Mouse (Mus musculus): ENCODE results near the gene Dab1. TPM values are rescaled to one million over a fixed set of nuclear protein-coding genes. Genes with fewer than 3 reads are reported as not detected.
A peak's percentile ranks its signal among the peaks of the same experiment; 100 is the strongest.

Dab1 gene
- polyA plus RNA-seq, 1 experiment = 56.8 TPM

DNA sequence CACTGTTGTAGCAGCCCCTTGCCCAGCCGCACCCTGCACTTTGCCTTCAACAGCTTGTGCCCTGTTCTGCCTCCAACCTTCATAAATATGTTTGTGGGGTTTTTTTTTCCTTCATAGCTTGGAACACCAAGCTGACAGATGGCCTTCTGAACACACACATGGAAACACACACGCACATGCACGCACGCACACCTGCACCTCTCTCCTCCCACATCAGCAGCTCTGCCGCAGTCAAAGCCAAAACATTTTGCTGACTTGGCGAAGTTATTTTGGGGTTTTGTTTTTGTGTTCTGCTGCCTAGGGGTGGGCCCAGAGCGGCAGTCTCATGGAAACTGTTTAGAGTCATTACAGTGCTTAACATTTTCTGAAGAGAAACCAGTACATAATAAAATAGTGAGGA, 1071.9 kb downstream of the Dab1 start:
- DNase-seq (ENCODE audit: extremely low spot score in 1 of 2, low spot score in 1 of 2) = peak in 1 of 2 experiments; percentile 50

DNA sequence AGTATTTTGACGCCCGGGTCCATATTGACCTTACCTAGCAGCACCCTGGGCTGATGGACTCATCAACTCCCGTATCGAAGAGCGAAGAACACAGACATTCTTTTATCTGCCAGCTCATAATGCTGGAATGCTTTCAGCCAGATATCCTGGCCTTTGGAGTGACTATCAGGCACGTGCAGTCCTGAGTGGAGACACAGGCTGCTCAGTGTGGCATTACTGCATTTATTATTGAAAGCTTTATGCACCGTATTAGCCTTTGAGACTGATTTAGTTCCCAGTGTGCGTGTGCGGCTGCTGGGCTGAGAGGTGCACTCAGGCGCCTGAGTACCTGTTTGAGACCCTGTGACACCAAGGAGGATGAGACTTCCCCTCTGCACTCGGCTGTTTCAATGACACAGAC, 1075.0 kb downstream of the Dab1 start:
- no peak for DNase-seq (ENCODE audit: extremely low spot score in 1 of 2, low spot score in 1 of 2)

DNA sequence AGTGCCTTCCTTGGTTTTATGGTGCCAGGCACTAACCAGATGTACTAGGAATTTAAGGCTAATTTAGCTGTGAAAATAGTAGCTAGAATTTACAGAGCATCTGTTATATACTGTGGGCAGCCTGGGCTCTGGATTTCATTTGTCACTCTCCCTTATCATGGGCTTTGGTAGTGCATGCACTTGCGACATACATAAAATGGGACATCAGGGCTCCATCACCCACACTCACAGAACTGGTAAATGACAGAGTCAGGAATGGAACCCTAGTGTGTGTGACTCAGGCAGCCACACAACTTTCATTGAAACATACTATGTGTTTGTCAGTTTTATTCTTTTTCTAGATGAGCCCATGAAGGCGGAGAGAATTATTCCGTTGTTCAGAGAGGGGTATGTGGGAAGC, 1077.4 kb downstream of the Dab1 start:
- peak in 1 of 2 experiments; percentile 36 for DNase-seq (ENCODE audit: extremely low spot score in 1 of 2, low spot score in 1 of 2)

DNA sequence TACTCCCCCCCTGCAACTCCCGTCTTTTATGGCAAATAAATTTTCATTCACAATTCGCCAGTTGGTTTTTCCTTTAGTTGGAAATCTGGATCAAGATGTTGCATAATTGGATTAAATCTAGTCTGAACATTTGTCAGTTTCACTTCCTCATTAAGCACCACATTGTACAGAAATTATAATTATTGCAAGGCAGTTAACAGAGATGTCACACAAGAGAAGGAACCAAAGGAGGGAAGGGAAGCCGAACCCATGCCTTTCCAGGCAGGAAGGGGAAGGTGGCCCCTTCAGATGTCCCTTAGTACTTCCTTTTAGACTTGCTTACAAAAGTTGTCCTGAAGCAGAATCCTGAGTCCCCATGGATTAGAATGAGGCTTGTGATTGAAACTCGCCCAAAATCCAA, 1078.5 kb downstream of the Dab1 start:
- no peak for DNase-seq (ENCODE audit: extremely low spot score in 1 of 2, low spot score in 1 of 2)

DNA sequence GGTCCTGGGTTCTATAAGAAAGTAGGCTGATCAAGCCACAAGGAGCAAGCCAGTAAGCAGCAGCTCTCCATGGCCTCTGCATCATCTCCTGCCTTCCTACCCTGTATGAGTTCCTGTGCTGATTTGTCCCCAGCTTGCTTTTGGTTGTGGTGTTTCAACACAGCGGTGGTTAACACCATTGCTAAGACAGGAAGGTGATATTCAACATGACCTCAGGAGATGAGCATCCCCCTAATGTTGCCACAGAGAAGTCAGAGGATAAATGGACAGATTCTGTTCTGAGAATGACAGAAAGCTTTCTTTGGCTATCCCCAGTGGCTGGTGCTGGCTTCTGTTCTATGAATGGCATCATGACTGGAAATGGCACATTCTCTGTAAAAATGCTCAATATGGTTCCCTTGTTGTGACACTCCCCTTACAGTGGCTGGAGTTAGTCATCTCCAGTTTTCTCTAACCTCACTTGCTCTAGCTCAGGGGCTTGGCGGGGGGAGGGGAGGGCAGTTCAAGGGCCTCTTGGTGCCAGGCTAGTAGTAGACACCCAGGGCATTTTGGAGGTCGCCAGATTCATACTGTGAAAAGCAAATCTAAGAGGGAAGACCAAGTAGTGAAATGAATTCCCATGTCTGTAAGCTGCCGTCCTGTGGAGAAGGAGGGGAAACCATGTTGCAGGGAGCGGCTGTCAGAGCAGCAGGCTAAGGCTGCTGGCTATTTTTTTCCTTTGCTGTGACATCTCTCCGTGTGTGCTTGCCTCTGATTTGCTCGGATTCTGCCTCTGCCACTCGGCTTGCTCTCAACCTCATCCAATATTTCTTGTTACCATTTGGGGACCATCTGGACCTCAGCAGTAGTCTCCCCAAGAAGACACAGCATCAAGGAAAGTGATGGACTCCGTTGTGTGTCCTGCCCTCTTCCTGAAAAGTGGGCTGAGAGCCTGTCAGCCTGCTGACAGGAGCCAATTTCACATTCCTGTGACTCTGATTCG, 1086.8 kb downstream of the Dab1 start:
- DNase-seq (ENCODE audit: extremely low spot score in 1 of 2, low spot score in 1 of 2) = no peak

DNA sequence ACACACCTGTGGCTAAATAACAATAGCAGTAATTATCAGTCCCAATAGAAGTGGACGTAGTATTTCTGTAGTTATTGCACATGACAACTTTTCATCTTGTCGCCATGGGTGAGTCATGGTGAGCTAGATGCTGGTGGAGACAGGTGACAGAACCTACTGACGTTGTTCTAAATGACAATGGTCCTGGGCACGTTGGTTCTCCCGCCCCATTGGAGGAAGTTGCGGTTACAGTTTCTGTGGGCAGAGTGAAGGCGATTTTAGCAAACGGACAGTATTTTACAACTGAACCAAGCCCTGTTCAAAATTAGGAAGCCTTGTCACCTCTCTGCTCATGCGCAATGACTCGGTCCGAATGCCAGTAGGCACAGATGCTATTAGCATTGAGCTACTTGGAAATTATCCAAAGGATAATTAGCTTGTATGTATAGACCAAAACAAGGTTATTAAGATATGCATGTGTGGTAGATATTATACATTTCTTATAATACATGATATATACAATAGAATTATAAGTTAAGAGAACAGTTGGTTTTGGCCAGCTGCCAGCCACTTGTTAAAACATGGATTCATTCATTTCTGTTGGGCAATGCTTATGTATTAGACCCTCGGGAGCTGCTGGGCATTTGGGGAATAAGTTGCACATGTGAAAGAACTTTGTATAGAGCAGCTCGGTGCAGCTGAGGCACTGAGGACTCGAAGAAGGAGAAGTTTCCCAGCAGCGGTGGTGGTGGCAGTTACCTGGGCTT, 1093.4 kb downstream of the Dab1 start:
- no peak for DNase-seq (ENCODE audit: extremely low spot score in 1 of 2, low spot score in 1 of 2)

DNA sequence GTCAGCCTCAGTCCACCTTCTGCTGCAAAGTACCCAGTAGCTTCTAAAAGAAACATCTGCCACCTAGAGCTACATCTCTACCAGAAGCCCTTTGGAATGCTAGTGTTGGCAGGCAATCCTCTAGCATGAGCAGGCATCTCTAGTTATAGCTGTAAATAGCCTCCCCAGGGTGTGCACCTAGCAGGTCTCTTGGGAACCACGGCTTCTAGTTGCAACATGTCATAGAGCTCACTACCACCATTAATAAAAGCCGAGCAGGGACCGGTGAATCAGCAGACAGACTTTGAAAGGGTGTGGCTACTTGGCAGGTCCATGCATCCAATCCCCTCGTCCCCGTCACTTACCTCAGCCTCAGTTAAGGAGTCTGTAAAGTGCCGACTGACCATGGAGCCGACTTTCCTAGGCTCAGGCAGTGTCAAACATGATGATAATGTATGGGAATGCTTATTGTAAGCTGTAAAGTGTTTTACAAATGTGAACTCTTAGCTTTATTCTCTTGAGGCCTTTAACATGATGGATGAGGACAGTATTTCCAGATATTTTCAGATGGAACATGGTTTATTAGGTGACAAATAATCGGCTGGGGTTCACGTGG, 1095.9 kb downstream of the Dab1 start:
- DNase-seq (ENCODE audit: extremely low spot score in 1 of 2, low spot score in 1 of 2) = no peak

DNA sequence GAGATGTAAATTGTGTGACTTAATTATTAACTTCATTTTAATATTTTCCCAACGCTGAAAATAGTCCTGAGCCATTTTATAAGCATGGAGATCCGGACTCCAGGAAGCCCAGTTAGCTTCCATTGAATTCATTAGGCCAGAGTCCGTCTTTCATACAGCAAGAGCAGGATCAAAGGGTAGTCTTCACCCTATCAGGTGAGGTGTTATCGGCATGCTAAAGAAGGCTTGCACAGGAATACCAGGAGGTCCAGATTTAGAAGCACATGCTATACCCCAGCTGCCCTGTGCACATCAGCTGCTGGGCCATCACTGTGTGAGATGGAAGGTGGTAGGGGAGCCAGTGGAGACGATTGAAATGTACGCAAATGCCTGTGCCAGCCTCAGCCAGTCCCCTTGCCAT, 1096.7 kb downstream of the Dab1 start:
- DNase-seq (ENCODE audit: extremely low spot score in 1 of 2, low spot score in 1 of 2) = no peak

DNA sequence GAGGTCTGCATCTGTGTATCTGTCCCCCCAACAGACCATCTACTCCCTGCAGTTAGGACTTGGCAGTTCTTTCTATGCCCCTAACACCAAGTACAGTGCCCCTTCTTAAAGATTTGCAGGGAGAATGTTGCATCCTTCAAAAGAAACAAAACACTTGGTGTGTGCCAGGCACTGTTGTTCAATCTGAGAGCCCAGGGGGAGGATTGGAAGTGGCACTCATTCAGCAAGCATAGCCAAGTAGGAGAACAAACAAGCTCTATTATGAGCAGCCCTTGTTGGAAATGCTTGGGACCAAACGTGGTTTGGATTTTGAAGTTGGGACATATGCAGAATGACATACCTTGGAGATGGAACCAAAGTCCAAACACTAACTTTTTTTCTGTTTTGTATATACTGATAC, 1097.3 kb downstream of the Dab1 start:
- peak in 1 of 2 experiments; percentile 28 for DNase-seq (ENCODE audit: extremely low spot score in 1 of 2, low spot score in 1 of 2)

DNA sequence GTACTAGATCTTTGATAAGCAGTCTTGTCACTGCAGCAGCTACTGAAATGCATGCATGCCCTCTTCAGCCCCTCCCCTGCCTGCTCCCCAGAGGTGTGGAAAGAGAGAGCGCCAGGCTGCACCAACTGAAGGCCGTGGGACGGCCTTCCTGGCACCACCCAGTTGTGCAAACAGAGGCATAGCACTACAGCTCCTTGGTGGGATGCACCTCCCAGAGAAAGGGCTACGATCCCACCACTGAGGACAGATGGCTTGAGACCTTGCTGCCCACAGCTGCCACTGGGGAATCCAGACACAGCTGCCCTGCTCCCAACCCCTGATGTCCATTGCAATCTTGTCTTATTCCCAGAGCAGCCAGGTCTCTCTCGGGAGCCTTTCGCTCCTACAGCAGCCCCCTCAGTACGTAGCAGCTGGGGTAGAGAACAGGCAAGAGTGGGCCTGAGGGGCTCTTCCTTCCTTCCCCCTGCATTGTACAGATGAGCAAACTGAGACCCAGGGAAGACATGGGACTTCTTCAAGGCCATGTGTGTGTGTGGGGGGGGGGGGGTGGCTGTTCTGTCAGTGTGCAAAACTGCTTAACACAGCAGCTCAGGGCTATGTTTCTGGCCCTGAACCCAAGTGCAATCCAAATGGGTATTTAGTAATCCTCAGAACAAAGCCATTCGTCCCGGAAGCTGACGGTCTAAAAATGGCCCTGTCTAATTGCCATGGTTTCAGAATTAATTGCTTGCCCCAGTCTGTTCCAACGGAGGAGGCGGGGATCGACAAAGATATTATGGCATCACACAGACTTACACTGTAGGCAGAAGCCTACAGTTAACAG, 1100.0 kb downstream of the Dab1 start:
- DNase-seq (ENCODE audit: extremely low spot score in 1 of 2, low spot score in 1 of 2) = peak; percentile 54 to 70

DNA sequence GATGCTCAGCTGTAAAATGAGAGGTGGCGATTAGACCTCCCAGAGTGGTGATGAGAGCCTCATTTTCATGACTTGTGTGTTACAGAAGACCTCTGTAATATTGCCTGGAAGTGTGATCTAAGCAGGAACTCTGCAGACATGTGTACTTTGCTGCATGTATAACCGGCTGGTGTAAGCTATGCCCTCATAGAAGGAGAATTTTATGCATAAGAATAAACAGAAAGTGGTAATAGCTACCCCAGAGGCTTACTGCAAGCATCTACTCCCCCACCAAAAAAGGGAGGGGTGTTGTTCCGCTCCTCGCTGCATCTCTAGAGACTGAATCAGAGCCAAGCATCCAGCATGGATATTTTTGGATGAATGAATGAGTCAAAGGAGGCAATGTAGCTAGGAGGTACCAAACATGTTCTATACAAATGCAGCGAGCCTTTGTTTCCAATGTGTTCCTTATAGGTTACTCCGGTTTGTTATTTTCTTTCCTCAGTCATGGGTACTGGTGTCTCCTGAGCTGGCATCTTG, 1104.4 kb downstream of the Dab1 start:
- peak; percentile 60 to 78 for DNase-seq (ENCODE audit: extremely low spot score in 1 of 2, low spot score in 1 of 2)

DNA sequence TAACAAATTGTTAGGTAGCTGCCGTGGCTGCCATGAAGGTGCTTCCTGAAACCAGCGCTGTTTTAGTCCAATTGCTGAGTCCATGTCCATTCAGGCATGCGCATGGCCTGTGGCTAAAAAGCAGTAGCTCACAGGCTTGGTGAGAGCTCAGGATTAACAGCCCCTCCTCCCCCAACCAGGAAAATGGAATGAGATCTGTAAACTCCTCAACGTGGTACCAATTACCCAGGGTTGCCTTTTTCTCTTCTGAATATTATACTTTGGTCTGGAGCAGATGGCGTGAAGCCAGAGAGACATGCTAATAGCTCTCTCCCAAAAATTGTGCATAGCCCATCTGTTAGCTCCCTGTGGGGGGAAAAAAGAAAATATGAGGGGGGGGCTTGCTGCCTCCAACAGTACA, 1105.1 kb downstream of the Dab1 start:
- no peak for DNase-seq (ENCODE audit: extremely low spot score in 1 of 2, low spot score in 1 of 2)

DNA sequence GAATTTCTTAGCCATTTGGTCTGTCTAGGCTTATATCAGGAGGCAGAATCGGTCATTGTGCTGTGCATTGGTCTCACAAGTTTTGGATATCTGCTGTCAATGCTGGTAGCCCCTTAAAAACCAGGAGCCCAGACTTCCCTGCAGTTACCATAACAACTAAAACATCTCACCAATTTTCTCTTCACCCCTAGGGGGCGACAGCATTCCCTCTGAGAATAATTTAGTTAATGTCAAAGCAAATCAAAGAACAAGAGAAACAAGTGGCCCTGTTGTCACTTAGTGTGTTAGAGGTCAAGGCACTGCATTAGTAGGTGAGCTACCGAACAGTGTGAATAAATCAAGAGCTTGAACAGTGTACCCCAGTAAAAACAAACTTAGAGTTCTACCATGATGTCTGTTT, 1106.5 kb downstream of the Dab1 start:
- peak in 1 of 2 experiments; percentile 63 for DNase-seq (ENCODE audit: extremely low spot score in 1 of 2, low spot score in 1 of 2)

DNA sequence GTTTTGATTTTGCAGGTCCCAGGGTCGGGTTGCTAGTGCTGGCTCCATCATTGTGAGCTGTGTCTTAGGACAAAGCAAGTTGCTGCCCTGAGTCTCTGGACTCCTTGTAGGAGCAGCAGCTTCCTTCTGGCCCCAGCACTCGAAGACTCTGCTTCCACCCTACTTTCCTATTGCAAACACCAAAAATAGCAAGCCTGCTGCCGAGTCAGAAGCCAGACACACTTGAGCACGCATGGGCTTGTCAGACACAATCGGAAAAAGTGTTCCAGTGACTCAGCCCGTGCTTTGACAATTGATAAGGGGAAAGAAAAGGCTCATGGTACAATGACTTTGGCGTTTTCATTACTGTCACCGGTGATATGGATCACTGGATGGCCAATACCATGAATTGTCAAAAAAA, 1110.0 kb downstream of the Dab1 start:
- peak in 1 of 2 experiments; percentile 40 for DNase-seq (ENCODE audit: extremely low spot score in 1 of 2, low spot score in 1 of 2)

DNA sequence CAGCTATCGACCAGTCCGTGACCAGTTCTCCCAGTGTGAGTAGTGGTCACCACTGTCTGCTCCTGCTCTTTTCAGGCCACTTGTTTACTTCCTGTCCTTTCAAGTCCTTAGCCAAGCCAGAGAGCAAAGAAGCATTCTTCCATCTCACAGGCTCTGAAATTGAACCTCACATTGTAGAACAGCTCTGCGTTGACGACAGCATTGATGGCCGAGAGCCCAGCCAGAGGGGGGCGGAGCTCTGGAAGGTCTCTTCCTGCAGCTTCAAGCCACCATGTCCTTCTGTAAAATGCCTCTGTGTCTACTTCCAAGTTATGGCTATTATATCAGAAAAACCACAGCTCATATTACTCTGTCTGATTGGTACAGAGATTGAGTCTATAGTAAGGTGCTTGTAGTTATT, 1127.3 kb downstream of the Dab1 start:
- DNase-seq (ENCODE audit: extremely low spot score in 1 of 2, low spot score in 1 of 2) = peak in 1 of 2 experiments; percentile 23

DNA sequence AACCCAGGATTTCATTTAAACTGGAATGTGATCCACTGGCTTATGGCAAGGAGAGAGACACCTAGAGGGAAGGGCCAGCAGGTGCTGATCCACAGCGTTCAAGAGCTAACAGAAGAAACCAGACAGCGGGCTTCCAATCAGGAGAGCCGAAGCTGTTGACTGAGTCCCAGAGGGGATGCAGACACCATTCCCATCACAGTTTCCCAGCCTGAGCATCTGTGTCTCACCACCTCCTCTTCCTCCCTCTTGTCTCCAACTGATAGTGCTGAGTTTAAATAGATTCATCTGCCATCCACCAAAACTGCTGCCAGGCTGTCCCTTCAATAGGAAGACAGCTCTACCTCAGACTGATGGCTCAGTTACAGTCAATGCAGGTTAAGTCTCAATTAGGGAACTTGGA, 1134.9 kb downstream of the Dab1 start:
- DNase-seq (ENCODE audit: extremely low spot score in 1 of 2, low spot score in 1 of 2) = peak in 1 of 2 experiments; percentile 24

DNA sequence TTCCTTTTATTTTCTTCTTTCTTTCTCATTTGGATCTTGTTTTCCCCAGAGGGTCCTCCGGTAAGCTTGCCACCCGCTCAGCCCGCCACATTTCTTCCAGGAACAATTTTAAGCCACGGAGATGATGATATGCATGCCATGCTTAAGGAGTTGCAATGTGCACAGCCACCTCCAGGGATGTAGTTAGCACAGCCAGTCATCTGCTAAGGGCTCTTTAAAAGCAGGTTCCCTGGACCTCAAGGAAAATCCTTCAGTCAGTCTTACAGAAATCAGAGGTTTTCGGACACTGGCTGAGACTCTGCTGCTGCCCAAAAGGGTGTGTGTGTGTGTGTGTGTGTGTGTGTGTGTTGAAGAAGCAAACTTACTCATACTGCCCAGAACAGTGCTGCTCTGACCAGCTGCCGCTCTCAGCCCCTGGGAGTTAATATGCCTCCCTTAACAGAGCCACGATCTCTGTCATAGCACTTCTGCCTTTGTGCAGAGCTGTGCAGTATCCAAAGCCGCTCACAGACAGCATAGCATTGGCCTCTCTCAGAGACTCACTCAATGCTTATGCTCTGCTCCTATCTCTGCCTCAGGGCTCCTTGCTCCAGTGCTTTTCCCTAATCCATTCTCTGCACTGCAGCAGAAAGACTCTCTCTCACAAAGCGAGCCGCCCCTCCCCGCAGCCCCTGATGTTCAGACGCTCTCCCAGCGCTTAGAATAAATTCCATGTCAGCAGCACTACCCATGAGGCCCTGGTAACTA, 1141.9 kb downstream of the Dab1 start:
- DNase-seq (ENCODE audit: extremely low spot score in 1 of 2, low spot score in 1 of 2) = peak in 1 of 2 experiments; percentile 46

DNA sequence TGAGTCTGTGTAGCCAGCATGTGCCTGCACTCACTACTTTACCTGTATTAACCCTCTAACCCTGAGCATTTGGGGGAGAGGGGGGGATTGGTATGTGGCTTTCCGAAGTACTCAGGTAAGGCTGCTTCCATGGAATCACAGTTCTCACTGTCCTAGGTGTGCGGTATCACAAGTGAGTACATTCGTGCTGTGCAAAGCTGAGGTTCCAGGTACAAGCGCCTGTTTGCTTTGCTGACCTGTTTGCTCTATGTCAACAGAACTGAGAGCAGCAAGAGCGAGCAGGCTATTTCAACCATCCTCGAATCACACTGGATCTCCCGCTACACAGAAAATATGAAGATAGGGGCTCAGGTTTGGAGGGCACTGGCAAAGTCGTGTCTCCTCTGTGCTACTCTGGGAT, 1146.9 kb downstream of the Dab1 start, which contains the start of gene C8b:
TSS of gene C8b (plus strand) at position 253 of the 400 bp plus-strand sequence.
- DNase-seq (ENCODE audit: extremely low spot score in 1 of 2, low spot score in 1 of 2) = no peak

DNA sequence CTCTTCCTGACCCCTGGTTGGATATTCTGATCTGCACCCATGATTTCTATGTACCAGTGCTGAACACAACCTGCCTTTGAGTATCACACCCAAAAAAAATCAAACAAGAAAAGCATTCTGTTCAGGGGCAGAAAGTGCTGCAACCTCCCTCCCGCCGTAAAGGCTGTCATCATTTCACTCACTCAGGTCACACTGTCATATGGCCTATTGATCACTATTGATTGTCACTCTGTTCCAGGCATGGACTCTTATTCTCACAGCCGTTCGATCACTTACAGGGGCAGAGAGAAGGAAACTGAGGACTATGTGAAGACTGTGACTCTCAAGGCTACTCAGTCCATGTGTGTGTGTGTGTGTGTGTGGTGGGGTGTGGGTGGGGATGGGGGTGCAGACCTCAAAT, 1149.0 kb downstream of the Dab1 start:
- no peak for DNase-seq (ENCODE audit: extremely low spot score in 1 of 2, low spot score in 1 of 2)
